Mouse (Mus musculus) heart, adult 9 months (tissue): ENCODE data around the gene 1110059G10Rik.

ENCODE experiments used
- DNase-seq, 2 experiments: peaks; one replicate each; pipeline ENCODE4 v3.0.0; 2022; ENCODE audit warnings: low spot score in 2 of 2

1110059G10Rik gene

GRCm38 (mm10) chr9:122950643-122951475 lies at the start of gene 1110059G10Rik, which contains the start of gene Kif15:
Gene 1110059G10Rik (minus strand): TSS chr9:122951000.
Gene Kif15 (plus strand): TSS chr9:122951046.
- peak; percentile 79 to 91 for DNase-seq

GRCm38 (mm10) chr9:122999193-122999586 lies 48.4 kb upstream of the 1110059G10Rik start:
- DNase-seq: no peak

- DNase-seq: no peak
Measured at GRCm38 (mm10) chr9:122998406-122999192, 47.8 kb upstream of the 1110059G10Rik start.

- DNase-seq: no peak
Measured at GRCm38 (mm10) chr9:122928915-122929314, 21.9 kb downstream of the 1110059G10Rik start.

- DNase-seq: peak; percentile 53 to 66
Measured at GRCm38 (mm10) chr9:122922936-122923381, 27.8 kb downstream of the 1110059G10Rik start, which contains the start of gene Zfp105. Gene Zfp105 (plus strand): TSS chr9:122923072.

- no peak for DNase-seq
Measured at GRCm38 (mm10) chr9:122922436-122922835, 28.4 kb downstream of the 1110059G10Rik start.

GRCm38 (mm10) chr9:122902717-122903535 lies 47.9 kb downstream of the 1110059G10Rik start:
- peak; percentile 35 to 42 for DNase-seq

- DNase-seq: no peak
Measured at GRCm38 (mm10) chr9:122901047-122901446, 49.8 kb downstream of the 1110059G10Rik start.
